Mouse (Mus musculus) heart, adult 2 months (tissue): Measurements from ENCODE around the gene Myo9b.

Experiments used
- EP300 ChIP-seq: fragments of 200-500 bp; IDR thresholded peaks from 2 replicates; pipeline ENCODE4 v1.6.1; 2011; ENCODE audit warnings: low read depth, low read length, control low read depth; ENCODE audit not compliant: insufficient read depth
- POLR2A ChIP-seq: fragments of 200-500 bp; IDR thresholded peaks from 2 replicates; pipeline ENCODE4 v1.6.1; 2011; ENCODE audit warnings: mild to moderate bottlenecking, low read depth, low read length, control low read depth; ENCODE audit not compliant: insufficient read depth

DNA sequence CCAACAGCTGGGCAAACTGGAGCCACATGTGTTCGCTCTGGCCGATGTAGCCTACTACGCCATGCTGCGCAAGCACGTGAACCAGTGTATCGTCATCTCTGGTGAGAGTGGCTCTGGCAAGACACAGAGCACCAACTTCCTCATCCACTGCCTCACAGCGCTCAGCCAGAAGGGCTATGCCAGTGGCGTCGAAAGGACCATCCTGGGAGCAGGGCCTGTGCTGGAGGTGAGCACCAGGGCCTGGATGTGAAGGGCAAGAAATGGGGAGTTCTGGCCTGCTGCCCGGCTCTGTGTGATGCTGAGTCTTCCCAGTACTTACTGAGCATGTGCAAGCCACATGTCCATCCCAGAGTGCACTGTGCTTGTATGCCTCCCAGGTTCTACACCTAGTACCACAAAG is 18.4 kb downstream of the Myo9b start:
- no peak for TF ChIP-seq POLR2A
- TF ChIP-seq EP300, result no peak
